Mouse (Mus musculus): Measurements from ENCODE around the gene Comtd1.

The Comtd1 gene

GRCm38 (mm10) chr14:21802543-21803206 is 46.1 kb downstream of the Comtd1 start:
- DNase-seq (ENCODE audit: low spot score), result no peak

DNA sequence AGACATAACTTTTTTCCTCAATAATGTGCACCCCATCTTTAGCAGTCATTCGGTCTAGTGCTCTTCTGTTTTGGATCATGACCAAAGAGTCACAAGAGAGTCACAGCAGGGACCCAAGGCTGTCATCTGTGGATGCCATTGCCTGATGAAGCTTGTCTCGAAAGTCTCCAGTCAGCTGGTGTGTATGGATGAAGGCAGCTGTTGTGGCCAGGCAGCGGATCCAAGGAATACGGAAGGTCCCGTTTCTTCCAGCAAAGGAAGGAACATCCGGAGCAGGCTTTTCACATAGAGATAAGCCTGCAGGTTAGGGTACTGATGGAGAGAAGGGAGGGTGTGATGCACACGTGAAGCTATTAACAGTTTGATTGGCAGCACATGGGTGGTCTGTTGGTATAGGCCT is 47.2 kb downstream of the Comtd1 start:
- no peak for DNase-seq (ENCODE audit: low spot score)

DNA sequence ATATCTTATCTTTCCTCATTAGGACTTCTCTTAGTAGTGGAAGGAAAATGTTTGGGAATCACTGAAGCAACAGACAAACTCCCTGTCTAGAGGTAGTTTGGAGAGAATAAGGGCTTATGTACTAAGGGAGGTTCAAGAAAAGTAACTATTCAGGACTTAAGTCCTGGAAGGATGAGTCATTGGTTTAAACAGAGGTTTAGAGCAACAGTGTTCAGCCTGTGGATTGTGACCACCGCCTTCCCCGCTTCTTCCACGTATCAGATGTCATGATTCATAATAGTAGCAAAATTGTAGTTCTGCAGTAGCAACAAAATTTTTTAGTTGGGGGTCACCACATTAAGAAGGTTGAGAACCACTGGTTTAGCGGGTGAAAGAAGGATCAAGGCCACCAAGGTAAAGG is 48.1 kb downstream of the Comtd1 start:
- no peak for DNase-seq (ENCODE audit: low spot score)
